Mouse (Mus musculus) duodenum, adult 2 months (tissue): ENCODE data around the gene Cass4. TPM values are rescaled to one million over a fixed set of nuclear protein-coding genes. Genes with fewer than 3 reads are reported as not detected.

Source experiments
- polyA plus RNA-seq: library from polyadenylated mRNA; depleted of rRNA; stranded (reverse); fragments of >200 nt; gene quantifications from 2 replicates; pipeline ENCODE4 v1.2.3, GENCODE M21; 2012; ENCODE audit warnings: low replicate concordance; rRNA removed

Cass4 gene
- polyA plus RNA-seq: 0.16 and 0.59 TPM in 2 replicates

GRCm38 (mm10) chr2:172393391-172394051 is at the start of gene Cass4:
Gene Cass4, plus strand, starts transcription at chr2:172393794.

GRCm38 (mm10) chr2:172345258-172345738 is 48.3 kb upstream of the Cass4 start, which contains the start of gene Fam210b:
Gene Fam210b, plus strand, starts transcription at chr2:172345565.

GRCm38 (mm10) chr2:172370411-172371223 is 23.0 kb upstream of the Cass4 start, which contains the start of the genes Aurka and Cstf1:
Gene Aurka, minus strand, starts transcription at chr2:172370535.
Gene Cstf1, plus strand, starts transcription at chr2:172370681.

GRCm38 (mm10) chr2:172439843-172440639 is 46.4 kb downstream of the Cass4 start, which contains the start of gene Rtf2:
Gene Rtf2, plus strand, starts transcription at chr2:172440556.

GRCm38 (mm10) chr2:172458496-172458895 is 64.9 kb downstream of the Cass4 start, which contains the start of gene Gcnt7:
Gene Gcnt7, minus strand, starts transcription at chr2:172458596.

GRCm38 (mm10) chr2:172472318-172472717 is 78.7 kb downstream of the Cass4 start, which contains the start of gene Fam209:
Gene Fam209, plus strand, starts transcription at chr2:172472520.

Other genes with a start within 250 kb of the Cass4 start
- gene Mc3r, start 145.3 kb upstream of the Cass4 start, polyA plus RNA-seq: not detected in 2 replicates
- gene Fam210b, start 48.2 kb upstream of the Cass4 start, polyA plus RNA-seq: 20.4 and 27.0 TPM in 2 replicates
- 6.4 and 6.7 TPM in 2 replicates for gene Aurka, start 23.3 kb upstream of the Cass4 start, polyA plus RNA-seq
- 16.2 and 16.7 TPM in 2 replicates for gene Cstf1, start 23.1 kb upstream of the Cass4 start, polyA plus RNA-seq
- gene Rtf2, start 46.8 kb downstream of the Cass4 start, polyA plus RNA-seq: 19.1 and 29.3 TPM in 2 replicates
- gene Gcnt7, start 64.8 kb downstream of the Cass4 start, polyA plus RNA-seq: not detected in 2 replicates
- gene Fam209, start 78.7 kb downstream of the Cass4 start, polyA plus RNA-seq: not detected in 2 replicates
- gene Tfap2c, start 155.8 kb downstream of the Cass4 start, polyA plus RNA-seq: not detected in 2 replicates